Mouse (Mus musculus) testis, adult 2 months (tissue): Measurements from ENCODE around the gene Atp5j2.

Experiments
- CTCF ChIP-seq: fragments of 200-500 bp; IDR thresholded peaks from 2 replicates; pipeline ENCODE4 v1.5.1; 2012; ENCODE audit warnings: low read depth, mild to moderate bottlenecking, inconsistent platforms, low read length, moderate library complexity; ENCODE audit not compliant: control insufficient read depth, insufficient read depth, insufficient replicate concordance
- POLR2A ChIP-seq: fragments of 200-500 bp; IDR thresholded peaks from 2 replicates; pipeline ENCODE4 v1.6.1; 2012; ENCODE audit warnings: low read depth, mild to moderate bottlenecking, inconsistent platforms, low read length, moderate library complexity; ENCODE audit not compliant: control insufficient read depth

- no peak for TF ChIP-seq POLR2A
- no peak for TF ChIP-seq CTCF
Measured at GRCm38 (mm10) chr5:145218206-145218605, 26.3 kb upstream of the Atp5j2 start.
